Mouse (Mus musculus): ENCODE data around the gene Defb25. TPM values are rescaled to one million over a fixed set of nuclear protein-coding genes. Genes with fewer than 3 reads are reported as not detected.

Gene Defb25
- polyA plus RNA-seq, 1 experiment from 2014 or later: 1.4 TPM

DNA sequence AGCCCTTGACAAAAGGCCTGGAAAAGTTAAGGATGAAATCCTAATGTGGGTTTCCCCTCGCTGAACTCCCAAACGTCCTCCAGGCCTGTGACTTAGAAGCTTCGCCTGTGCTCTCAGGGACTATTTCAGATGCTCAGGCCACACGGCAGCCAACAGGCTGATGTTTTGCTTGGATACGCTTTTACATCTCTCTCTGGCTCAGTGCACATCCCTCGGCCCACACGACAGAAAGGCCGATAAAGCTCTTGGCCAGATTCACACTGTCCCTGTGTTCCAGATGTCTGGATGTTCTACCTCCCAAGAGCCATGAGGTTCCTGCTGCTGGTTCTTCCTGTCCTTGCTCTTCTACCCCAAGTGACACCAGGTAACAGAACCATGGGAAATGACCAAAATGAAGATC, 49.4 kb downstream of the Defb25 start:
- Histone ChIP-seq H3K27me3 (replicated peaks; ENCODE audit: control insufficient read depth, insufficient read depth, low read length) (no peaks in the 10 kb centered on the region), H3K9ac (ENCODE audit: low read length) (no peak overlapping the region), H3K4me1 (replicated peaks; ENCODE audit: control insufficient read depth, insufficient read depth, low read length) (no peaks in the 10 kb centered on the region), H3K4me2 (ENCODE audit: low read length) (no peak overlapping the region), H3K4me3 (ENCODE audit: low read depth, low read length) (no peak overlapping the region), H3K27ac (ENCODE audit: low read depth) (no peak overlapping the region), H3K36me3 (ENCODE audit: control insufficient read depth, insufficient read depth, low read length) (no peaks in the 10 kb centered on the region), H3K9me3 (ENCODE audit: control insufficient read depth, low read length) (no peaks in the 10 kb centered on the region)
- DNase-seq (ENCODE audit: low spot score) (no peak), ATAC-seq (replicated peaks; ENCODE audit: low FRiP score, low TSS enrichment, low read depth) (no peak)
- WGBS: 89% methylated on average over 8 of the region's 8 CpGs

Other genes with a start within 250 kb of the Defb25 start
- 3.9 and 4.5 TPM in 2 replicates for gene Nrsn2, start 246.4 kb downstream of the Defb25 start, polyA plus RNA-seq (2014; fragmentation: Nextera tagmentation; extraction: Ambion mirVana)
- 12.1 and 13.2 TPM in 2 replicates for gene Sox12, start 225.0 kb downstream of the Defb25 start, polyA plus RNA-seq (2014; fragmentation: Nextera tagmentation; extraction: Ambion mirVana)
- gene Zcchc3, start 208.0 kb downstream of the Defb25 start, polyA plus RNA-seq (2014; fragmentation: Nextera tagmentation; extraction: Ambion mirVana): 38.2 and 39.1 TPM in 2 replicates
- 0.51 and 0.86 TPM in 2 replicates for gene 6820408C15Rik, start 207.5 kb downstream of the Defb25 start, polyA plus RNA-seq (2014; fragmentation: Nextera tagmentation; extraction: Ambion mirVana)
- not detected in 2 replicates for gene Defb23, start 158.4 kb downstream of the Defb25 start, polyA plus RNA-seq (2014; fragmentation: Nextera tagmentation; extraction: Ambion mirVana)
- gene Defb20, start 146.0 kb downstream of the Defb25 start, polyA plus RNA-seq (2014; fragmentation: Nextera tagmentation; extraction: Ambion mirVana): not detected in 2 replicates
- gene Defb22, start 132.9 kb downstream of the Defb25 start, polyA plus RNA-seq (2014; fragmentation: Nextera tagmentation; extraction: Ambion mirVana): not detected in 2 replicates
- not detected in 2 replicates for gene Defb26, start 111.4 kb downstream of the Defb25 start, polyA plus RNA-seq (2014; fragmentation: Nextera tagmentation; extraction: Ambion mirVana)
- gene Defb28, start 104.8 kb downstream of the Defb25 start, polyA plus RNA-seq (2014; fragmentation: Nextera tagmentation; extraction: Ambion mirVana): not detected in 2 replicates
- not detected in 2 replicates for gene Defb29, start 83.0 kb downstream of the Defb25 start, polyA plus RNA-seq (2014; fragmentation: Nextera tagmentation; extraction: Ambion mirVana)
- not detected in 2 replicates for gene Gm17416, start 53.7 kb downstream of the Defb25 start, polyA plus RNA-seq (2014; fragmentation: Nextera tagmentation; extraction: Ambion mirVana)
- not detected in 2 replicates for gene Defb21, start 50.3 kb downstream of the Defb25 start, polyA plus RNA-seq (2014; fragmentation: Nextera tagmentation; extraction: Ambion mirVana)
- gene Defb19, start 42.7 kb downstream of the Defb25 start, polyA plus RNA-seq (2014; fragmentation: Nextera tagmentation; extraction: Ambion mirVana): not detected in 2 replicates
- gene Defb45, start 23.7 kb downstream of the Defb25 start, polyA plus RNA-seq (2014; fragmentation: Nextera tagmentation; extraction: Ambion mirVana): not detected in 2 replicates
- not detected in 2 replicates for gene Defb36, start 18.7 kb downstream of the Defb25 start, polyA plus RNA-seq (2014; fragmentation: Nextera tagmentation; extraction: Ambion mirVana)
- 9.6 and 12.9 TPM in 2 replicates for gene Rem1, start 3.9 kb upstream of the Defb25 start, polyA plus RNA-seq (2014; fragmentation: Nextera tagmentation; extraction: Ambion mirVana)
- 108 and 113 TPM in 2 replicates for gene H13, start 46.4 kb upstream of the Defb25 start, polyA plus RNA-seq (2014; fragmentation: Nextera tagmentation; extraction: Ambion mirVana)
- 32.8 and 34.0 TPM in 2 replicates for gene Mcts2, start 64.0 kb upstream of the Defb25 start, polyA plus RNA-seq (2014; fragmentation: Nextera tagmentation; extraction: Ambion mirVana)
- 101 and 109 TPM in 2 replicates for gene Id1, start 113.2 kb upstream of the Defb25 start, polyA plus RNA-seq (2014; fragmentation: Nextera tagmentation; extraction: Ambion mirVana)
- 11.0 and 13.1 TPM in 2 replicates for gene Cox4i2, start 131.1 kb upstream of the Defb25 start, polyA plus RNA-seq (2014; fragmentation: Nextera tagmentation; extraction: Ambion mirVana)
- gene Bcl2l1, start 208.7 kb upstream of the Defb25 start, polyA plus RNA-seq (2014; fragmentation: Nextera tagmentation; extraction: Ambion mirVana): 75.0 and 76.8 TPM in 2 replicates
- 88.3 and 95.4 TPM in 2 replicates for gene Tpx2, start 224.9 kb upstream of the Defb25 start, polyA plus RNA-seq (2014; fragmentation: Nextera tagmentation; extraction: Ambion mirVana)

Data from intestine, embryonic 14.5 days (tissue).